Mouse (Mus musculus): ENCODE measurements at regions not wholly inside any gene's neighbourhood (a gene's known extent, or its start where the extent isn't known, plus 50 kb on each side); places are given as distances from the start of the nearest gene placed in this dataset.

DNA sequence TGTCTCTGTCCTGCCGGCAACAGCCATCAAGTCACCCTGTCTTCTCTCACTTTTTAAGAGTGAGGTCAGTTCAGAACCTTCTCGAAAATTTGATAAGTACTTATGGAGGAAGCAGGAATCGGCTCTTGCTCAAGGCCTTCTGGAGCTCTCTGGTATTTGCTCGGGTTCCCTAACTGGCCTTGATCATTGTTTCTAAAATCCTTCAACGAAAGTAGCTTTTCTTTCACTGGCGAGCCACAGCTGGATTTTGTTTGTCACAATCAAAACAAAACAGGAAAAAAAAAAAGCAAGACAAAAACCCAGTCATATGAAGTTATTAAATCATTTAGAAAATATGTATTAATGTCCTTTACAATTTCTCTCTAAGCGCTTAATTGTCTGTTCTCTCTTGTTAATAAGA lies 156.6 kb upstream of the Tex13c2 start:
- H3K4me2 ChIP-seq: no peak overlapping the region
- 88% methylated on average over 7 of the region's 7 CpGs for WGBS
- ATAC-seq (ENCODE audit: low FRiP score): no peak
- no peak overlapping the region for H3K27ac ChIP-seq (replicated peaks)
- H3K27me3 ChIP-seq (replicated peaks): no peaks in the 10 kb centered on the region
- no peaks in the 10 kb centered on the region for H3K36me3 ChIP-seq
- H3K9ac ChIP-seq (replicated peaks): no peak overlapping the region
- H3K9me3 ChIP-seq (replicated peaks): no peaks in the 10 kb centered on the region
- H3K4me3 ChIP-seq (replicated peaks): no peak overlapping the region
- no peaks in the 10 kb centered on the region for H3K4me1 ChIP-seq

- no peak overlapping the region for H3K27ac ChIP-seq (replicated peaks)
- H3K27me3 ChIP-seq (replicated peaks): no peaks in the 10 kb centered on the region
- no peak overlapping the region for H3K4me3 ChIP-seq (replicated peaks)
- H3K4me1 ChIP-seq: no peaks in the 10 kb centered on the region
- 70% methylated on average over 4 of the region's 4 CpGs for WGBS
- H3K36me3 ChIP-seq: no peaks in the 10 kb centered on the region
- H3K4me2 ChIP-seq: no peak overlapping the region
- ATAC-seq (ENCODE audit: low FRiP score): no peak
- H3K9me3 ChIP-seq (replicated peaks): no peaks in the 10 kb centered on the region
- no peak overlapping the region for H3K9ac ChIP-seq (replicated peaks)
Observed at GRCm38 (mm10) chrX:42333631-42334030, 155.9 kb upstream of the Tex13c2 start.

DNA sequence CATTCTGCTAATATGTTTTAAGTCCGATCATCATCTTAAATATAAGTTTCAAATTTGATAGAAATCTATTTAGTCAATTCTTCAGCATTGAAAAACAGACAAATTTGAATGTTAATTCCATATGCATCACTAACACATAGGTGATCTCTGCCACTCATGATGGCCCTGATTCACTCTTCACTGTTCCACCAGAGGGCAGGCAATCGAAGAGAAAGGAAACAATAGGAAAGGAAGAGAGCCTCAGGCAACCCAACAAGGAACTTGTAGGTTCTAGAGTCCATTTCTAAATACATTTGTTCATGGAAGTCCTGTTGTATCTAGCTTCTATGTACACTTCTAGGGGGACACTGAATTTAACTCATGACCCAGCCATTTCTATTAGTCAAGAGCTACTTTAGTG lies 154.7 kb upstream of the Tex13c2 start:
- Histone ChIP-seq H3K4me2 (no peak overlapping the region), H3K9ac (replicated peaks) (no peak overlapping the region), H3K36me3 (no peaks in the 10 kb centered on the region), H3K4me3 (replicated peaks) (no peak overlapping the region), H3K27me3 (replicated peaks) (no peaks in the 10 kb centered on the region), H3K9me3 (replicated peaks) (no peaks in the 10 kb centered on the region), H3K4me1 (no peaks in the 10 kb centered on the region), H3K27ac (replicated peaks) (no peak overlapping the region)
- 87% methylated on average over 2 of the region's 2 CpGs for WGBS
- no peak for ATAC-seq (ENCODE audit: low FRiP score)

DNA sequence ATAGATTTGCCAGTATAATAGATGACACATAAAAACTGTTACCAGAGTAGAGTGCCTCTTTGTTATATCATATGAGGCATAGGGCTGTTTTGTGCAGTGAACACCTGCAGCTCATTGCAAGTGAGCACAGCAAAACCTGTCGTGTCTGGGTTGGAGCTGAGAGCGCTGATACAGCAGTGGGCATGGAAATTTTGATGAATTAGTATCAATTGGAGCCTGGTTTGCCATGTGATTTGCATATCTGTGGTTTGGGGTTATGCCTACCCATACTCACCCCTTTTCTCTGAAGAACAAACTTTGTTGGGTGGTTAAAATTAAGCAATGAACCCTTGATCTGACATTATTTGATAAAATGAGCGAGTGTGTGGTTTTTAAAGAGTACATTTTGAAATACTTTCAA lies 152.7 kb upstream of the Tex13c2 start:
- Histone ChIP-seq H3K4me1 (no peaks in the 10 kb centered on the region), H3K4me3 (replicated peaks) (no peak overlapping the region), H3K9ac (replicated peaks) (no peak overlapping the region), H3K27ac (replicated peaks) (no peak overlapping the region), H3K27me3 (replicated peaks) (no peaks in the 10 kb centered on the region), H3K4me2 (no peak overlapping the region), H3K9me3 (replicated peaks) (no peaks in the 10 kb centered on the region), H3K36me3 (no peaks in the 10 kb centered on the region)
- 88% methylated on average over 3 of the region's 3 CpGs for WGBS
- ATAC-seq (ENCODE audit: low FRiP score): no peak

GRCm38 (mm10) chrX:42342362-42342761 lies 147.1 kb upstream of the Tex13c2 start:
- H3K9ac ChIP-seq (replicated peaks): no peak overlapping the region
- H3K4me1 ChIP-seq: peaks cover 6% of the 10 kb centered on the region; the same call in 1 of the 2 replicates
- WGBS: 39% methylated on average over 7 of the region's 7 CpGs
- ATAC-seq (ENCODE audit: low FRiP score): no peak; the same call in 1 of the 2 replicates
- H3K4me3 ChIP-seq (replicated peaks): no peak overlapping the region
- no peaks in the 10 kb centered on the region for H3K36me3 ChIP-seq
- no peaks in the 10 kb centered on the region for H3K27me3 ChIP-seq (replicated peaks)
- no peak overlapping the region for H3K27ac ChIP-seq (replicated peaks)
- H3K4me2 ChIP-seq: no peak overlapping the region
- no peaks in the 10 kb centered on the region; the same call in 1 of the 2 replicates for H3K9me3 ChIP-seq (replicated peaks)

DNA sequence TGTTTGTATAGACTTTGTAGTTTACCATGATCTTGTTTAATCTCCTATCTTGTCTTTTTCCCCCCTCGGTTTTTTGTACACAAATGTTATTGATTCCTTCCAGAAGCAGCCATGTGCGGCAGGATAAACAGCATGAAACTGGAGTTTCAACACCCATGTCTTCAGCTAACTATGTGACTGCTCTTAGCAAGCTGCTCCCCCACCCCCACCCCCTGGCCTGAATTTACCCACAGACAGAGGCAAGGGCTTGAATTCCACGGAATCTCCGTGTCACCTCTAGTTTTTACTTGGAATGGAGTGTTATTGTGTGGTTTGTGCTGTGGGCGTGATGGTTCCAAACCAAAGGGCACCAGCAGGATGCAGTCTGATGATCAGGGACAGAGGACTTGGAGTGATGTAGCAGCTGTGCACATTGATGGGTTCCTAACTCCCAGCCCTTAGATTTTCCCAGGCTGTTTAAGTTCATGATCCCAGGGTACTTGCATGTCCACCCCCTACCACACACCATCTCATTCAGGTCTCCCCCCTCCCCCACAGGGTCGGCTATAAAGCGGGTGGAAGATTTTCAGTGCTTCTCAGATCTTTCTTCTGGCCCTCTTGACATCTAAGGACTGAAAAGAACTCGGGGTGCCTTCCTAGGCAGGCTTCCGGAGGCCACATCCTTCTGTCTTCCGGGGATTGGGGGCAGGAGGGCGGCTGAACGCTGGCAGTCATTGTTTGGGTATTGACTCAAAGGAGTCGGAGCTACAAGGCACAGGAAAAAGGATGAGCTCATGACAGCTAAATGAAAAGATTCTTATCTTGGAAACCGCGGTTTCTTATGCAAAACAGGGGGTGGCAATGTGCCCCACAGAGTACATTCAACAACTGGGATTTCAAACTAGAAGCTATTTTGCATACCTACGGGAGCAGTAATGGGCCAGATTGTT lies 146.3 kb upstream of the Tex13c2 start:
- H3K4me1 ChIP-seq: peaks cover 6% of the 10 kb centered on the region; the same call in 1 of the 2 replicates
- no peak overlapping the region for H3K4me3 ChIP-seq (replicated peaks)
- no peaks in the 10 kb centered on the region for H3K27me3 ChIP-seq (replicated peaks)
- peak overlapping the region; percentile 32 for H3K4me2 ChIP-seq
- H3K9me3 ChIP-seq (replicated peaks): no peaks in the 10 kb centered on the region; the same call in 1 of the 2 replicates
- WGBS: 11% methylated on average over 16 of the region's 16 CpGs
- no peak overlapping the region for H3K27ac ChIP-seq (replicated peaks)
- H3K36me3 ChIP-seq: no peaks in the 10 kb centered on the region
- ATAC-seq (ENCODE audit: low FRiP score): peak; percentile 41
- no peak overlapping the region for H3K9ac ChIP-seq (replicated peaks)

GRCm38 (mm10) chrX:42352610-42353254 lies 136.8 kb upstream of the Tex13c2 start:
- Histone ChIP-seq H3K9me3 (replicated peaks) (no peaks in the 10 kb centered on the region), H3K4me2 (no peak overlapping the region), H3K36me3 (no peaks in the 10 kb centered on the region), H3K9ac (replicated peaks) (no peak overlapping the region), H3K27me3 (replicated peaks) (no peaks in the 10 kb centered on the region), H3K4me1 (no peaks in the 10 kb centered on the region), H3K27ac (replicated peaks) (no peak overlapping the region), H3K4me3 (replicated peaks) (no peak overlapping the region)
- no peak for ATAC-seq (ENCODE audit: low FRiP score)
- WGBS: 59% methylated on average over 5 of the region's 5 CpGs

GRCm38 (mm10) chrX:42359381-42360172 lies 129.9 kb upstream of the Tex13c2 start:
- Histone ChIP-seq H3K9ac (replicated peaks) (no peak overlapping the region), H3K9me3 (replicated peaks) (no peaks in the 10 kb centered on the region), H3K27me3 (replicated peaks) (no peaks in the 10 kb centered on the region), H3K27ac (replicated peaks) (no peak overlapping the region), H3K4me2 (peak overlapping the region; percentile 49), H3K36me3 (no peaks in the 10 kb centered on the region), H3K4me1 (no peaks in the 10 kb centered on the region), H3K4me3 (replicated peaks) (no peak overlapping the region)
- 27% methylated on average over 12 of the region's 12 CpGs for WGBS
- no peak for ATAC-seq (ENCODE audit: low FRiP score)

GRCm38 (mm10) chrX:42360173-42360931 lies 129.1 kb upstream of the Tex13c2 start:
- peak overlapping the region; percentile 73 for H3K27ac ChIP-seq (replicated peaks)
- peak overlapping the region; percentile 21 for H3K4me3 ChIP-seq (replicated peaks)
- H3K9me3 ChIP-seq (replicated peaks): no peaks in the 10 kb centered on the region
- peak overlapping the region; percentile 49 for H3K4me2 ChIP-seq
- no peaks in the 10 kb centered on the region for H3K36me3 ChIP-seq
- ATAC-seq (ENCODE audit: low FRiP score): peak; percentile 80
- H3K4me1 ChIP-seq: no peaks in the 10 kb centered on the region
- 31% methylated on average over 15 of the region's 15 CpGs for WGBS
- no peak overlapping the region for H3K9ac ChIP-seq (replicated peaks)
- H3K27me3 ChIP-seq (replicated peaks): no peaks in the 10 kb centered on the region

DNA sequence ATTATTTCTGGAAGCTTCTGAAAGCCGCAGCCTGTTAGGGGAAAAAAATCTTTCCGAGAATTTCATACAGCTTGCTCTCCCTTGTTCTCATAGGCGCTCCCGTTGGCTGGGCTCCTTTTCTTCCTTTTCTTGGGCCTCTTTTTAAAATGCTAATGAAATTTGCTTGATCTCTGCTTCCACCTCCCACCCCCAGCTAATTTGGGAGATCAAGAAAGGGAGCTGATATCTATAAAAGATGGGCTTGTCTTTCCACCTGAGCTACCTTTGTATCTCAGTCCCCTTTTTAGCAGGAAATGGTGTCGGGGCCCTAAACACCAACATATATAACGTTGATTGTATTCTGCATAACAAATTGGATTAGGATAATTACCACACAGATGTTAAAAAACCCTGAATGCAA lies 128.5 kb upstream of the Tex13c2 start:
- Histone ChIP-seq H3K27me3 (replicated peaks) (no peaks in the 10 kb centered on the region), H3K4me2 (peak overlapping the region; percentile 49), H3K9ac (replicated peaks) (no peak overlapping the region), H3K27ac (replicated peaks) (peak overlapping the region; percentile 73), H3K9me3 (replicated peaks) (no peaks in the 10 kb centered on the region), H3K4me3 (replicated peaks) (peak overlapping the region; percentile 21; the same call in 1 of the 2 replicates), H3K36me3 (no peaks in the 10 kb centered on the region), H3K4me1 (no peaks in the 10 kb centered on the region)
- WGBS: 29% methylated on average over 6 of the region's 6 CpGs
- ATAC-seq (ENCODE audit: low FRiP score): peak; percentile 48; the same call in 1 of the 2 replicates

All from neural tube, embryonic 15.5 days (tissue).